Mouse (Mus musculus) G1E (cell line): Measurements from ENCODE around the gene Cnppd1.

Experiments
- CTCF ChIP-seq: IDR thresholded peaks from 2 replicates; pipeline ENCODE4 v1.5.1; 2012; ENCODE audit warnings: low read depth, low read length, inconsistent platforms, mixed read lengths
- GATA1 ChIP-seq: IDR thresholded peaks from 2 replicates; pipeline ENCODE4 v1.6.1; 2012; ENCODE audit warnings: borderline replicate concordance, low read length, inconsistent platforms, mixed read lengths

GRCm38 (mm10) chr1:75191258-75191621 is 48.7 kb upstream of the Cnppd1 start:
- TF ChIP-seq CTCF = no peak
- no peak for TF ChIP-seq GATA1
